Comparison of ENCODE assay signal across 29 mouse cellular contexts in the genomic region with DNA sequence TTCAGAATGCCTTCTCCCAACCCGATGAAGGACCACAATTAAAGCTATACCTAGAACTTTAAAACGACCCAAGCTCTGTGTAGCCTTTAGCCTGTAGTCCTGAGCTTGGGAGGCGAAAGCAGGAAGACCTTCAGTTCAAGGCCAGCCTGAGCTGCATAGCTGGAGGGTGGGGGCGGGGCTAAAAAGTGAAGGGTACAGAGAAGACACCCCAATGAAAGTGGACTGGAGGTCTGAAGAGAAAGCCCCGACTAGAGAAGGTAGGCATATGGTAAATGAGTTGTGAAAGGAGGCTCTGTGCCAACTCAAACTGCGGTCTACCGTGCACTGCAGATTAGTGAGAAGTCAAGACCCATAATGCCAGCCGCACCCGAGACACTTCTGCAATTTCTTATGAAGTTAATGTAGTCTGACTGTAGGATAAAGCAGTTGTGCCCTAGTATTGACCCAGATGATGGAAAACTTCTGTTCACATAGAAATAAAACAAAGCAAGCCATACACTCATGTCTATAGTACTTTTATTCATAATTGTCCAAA. TPM values are rescaled to one million over a fixed set of nuclear protein-coding genes. Genes with fewer than 3 reads are reported as not detected.
DNase-seq lines count a peak whose midpoint lies in the region; ATAC-seq lines count a peak whose summit lies in the region.
"Had no signal": no experiment of that assay in that cellular context is flagged by ENCODE, and none has a peak within 500 bp of the region (broad histone marks: within the 10 kb centered on the region; RNA-seq: fewer than 3 reads in every experiment).

No protein-coding gene starts in this region.

- peak overlapping the region; percentile 77 for H3K27ac ChIP-seq in liver, embryonic 15.5 days (replicated peaks)
- H3K27ac ChIP-seq: embryonic facial prominence, embryonic 10.5 days; embryonic facial prominence, embryonic 15.5 days; kidney, embryonic 15.5 days; limb, embryonic 12.5 days; macrophage; midbrain, embryonic 10.5 days; midbrain, embryonic 15.5 days; neural tube, embryonic 12.5 days had no signal

- H3K4me1 ChIP-seq in liver, embryonic 15.5 days (replicated peaks) = peaks cover 54% of the 10 kb centered on the region

- intact Hi-C loops in left cerebral cortex, postnatal 10 days (cut with DNase I) = no loop called here

- H3K27me3 ChIP-seq in liver, embryonic 15.5 days = no peaks in the 10 kb centered on the region
- H3K27me3 ChIP-seq: CH12.LX; embryonic facial prominence, embryonic 15.5 days; kidney, embryonic 15.5 days; limb, embryonic 12.5 days; midbrain, embryonic 15.5 days; neural tube, embryonic 12.5 days; Patski had no signal

- H3K9ac ChIP-seq in liver, embryonic 15.5 days = no peak overlapping the region
- H3K9ac ChIP-seq: embryonic facial prominence, embryonic 15.5 days; kidney, embryonic 15.5 days; limb, embryonic 12.5 days; midbrain, embryonic 15.5 days; neural tube, embryonic 12.5 days had no signal

- H3K4me3 ChIP-seq in liver, embryonic 15.5 days (replicated peaks) = no peak overlapping the region
- H3K4me3 ChIP-seq: embryonic facial prominence, embryonic 10.5 days; embryonic facial prominence, embryonic 15.5 days; kidney, embryonic 15.5 days; limb, embryonic 12.5 days; midbrain, embryonic 10.5 days; midbrain, embryonic 15.5 days; neural tube, embryonic 12.5 days had no signal

- no peak for ATAC-seq in cerebellum, adult (ENCODE audit: insufficient number of reproducible peaks, low FRiP score, low TSS enrichment)
- ATAC-seq in liver, embryonic 15.5 days (ENCODE audit: insufficient read depth) = no peak
- ATAC-seq: forebrain, embryonic 14.5 days; hindbrain, embryonic 16.5 days; lung, postnatal 0 days; midbrain, embryonic 15.5 days; Patski had no signal

- peaks cover 21% of the 10 kb centered on the region for H3K36me3 ChIP-seq in liver, embryonic 15.5 days (replicated peaks)
- H3K36me3 ChIP-seq: kidney, embryonic 15.5 days; limb, embryonic 12.5 days; midbrain, embryonic 10.5 days; midbrain, embryonic 15.5 days; neural tube, embryonic 12.5 days had no signal

- DNase-seq in cerebellum, postnatal 10 days = peak; percentile 17 to 31
- peak; percentile 21 to 57 for DNase-seq in spleen, postnatal 36 days (ENCODE audit: low spot score in 2 of 2)
- DNase-seq in spleen, adult 12 weeks (ENCODE audit: low spot score) = no peak
- DNase-seq in thymus, postnatal 25 days = no peak
- no peak for DNase-seq in left cerebral cortex, postnatal 10 days (ENCODE audit: extremely low spot score in 1 of 2, low spot score in 2 of 2)
- DNase-seq in cerebellum, postnatal 25 days = no peak
- DNase-seq: adrenal gland, postnatal 10 days; cerebellum, adult 11-12 months; gastrocnemius, postnatal 10 days; heart, postnatal 14 days; kidney, adult 18-20 months; kidney, postnatal 25 days; lung, adult 18-20 months; right cerebral cortex, postnatal 4 days had no signal

- H3K4me2 ChIP-seq in liver, embryonic 15.5 days = peak overlapping the region; percentile 49
- H3K4me2 ChIP-seq: embryonic facial prominence, embryonic 15.5 days; kidney, embryonic 15.5 days; limb, embryonic 12.5 days; midbrain, embryonic 15.5 days; neural tube, embryonic 12.5 days had no signal

- WGBS in liver, embryonic 15.5 days (ENCODE audit: insufficient replicate concordance) = 67% methylated on average over 9 of the region's 9 CpGs

- no peaks in the 10 kb centered on the region for H3K9me3 ChIP-seq in liver, embryonic 15.5 days (replicated peaks)
- H3K9me3 ChIP-seq: embryonic facial prominence, embryonic 10.5 days; embryonic facial prominence, embryonic 15.5 days; kidney, embryonic 15.5 days; limb, embryonic 12.5 days; midbrain, embryonic 10.5 days; midbrain, embryonic 15.5 days; neural tube, embryonic 12.5 days had no signal

RNA-seq across cellular contexts. Expression of a gene that starts 37.1 kb away (rescaled TPM):
- polyA plus RNA-seq in liver, embryonic 15.5 days (2015; fragmentation: Nextera tagmentation; extraction: Ambion mirVana) = 42.1 and 45.6 TPM in 2 replicates
- total RNA-seq in left cerebral cortex, postnatal 10 days (2021) = 10 to 100 TPM; 30.0 to 30.1 TPM

Comparison
In these comparisons a context has a peak if more than half of its experiments do, and no peak if none do; other contexts are left out.
1. DNase-seq: peak in cerebellum, postnatal 10 days (2 of 2) and spleen, postnatal 36 days (2 of 2); none in spleen, adult 12 weeks (single experiment), thymus, postnatal 25 days (single experiment), left cerebral cortex, postnatal 10 days (0 of 2) and cerebellum, postnatal 25 days (0 of 2).